Mouse (Mus musculus): ENCODE data around the gene Carns1.

DNA sequence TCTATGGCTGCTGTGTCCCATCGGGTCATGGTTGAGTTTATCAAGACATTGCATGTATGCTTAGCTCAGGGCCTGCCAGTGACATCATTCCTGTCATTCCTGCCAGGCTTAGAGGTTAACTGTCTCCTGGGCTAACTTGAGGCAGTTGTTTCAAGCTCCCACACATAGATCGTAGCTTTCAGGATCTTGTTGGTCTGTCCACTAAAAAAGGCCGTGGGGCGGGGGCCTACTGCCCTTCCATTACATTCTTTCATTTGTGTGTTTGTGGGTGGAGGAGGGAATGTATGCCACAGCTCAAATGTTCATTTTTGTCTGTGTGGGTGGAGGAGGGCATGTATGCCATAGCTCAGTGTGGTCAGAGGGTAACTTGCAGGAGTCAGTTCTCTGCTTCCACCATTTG is 45.2 kb downstream of the Carns1 start:
- TF ChIP-seq CTCF (IDR thresholded peaks at IDR 0.05; ENCODE audit: low read depth) (no peak), EP300 (IDR thresholded peaks at IDR 0.05; ENCODE audit: low read depth) (no peak)
